Mouse (Mus musculus) c-Kit-positive CD71-negative TER-119-negative erythroid progenitor cells, embryonic 14.5 days (primary cell): Measurements from ENCODE around the gene Espn.

Experiments
- DNase-seq: peaks from one replicate; pipeline ENCODE4 v3.0.0-alpha.2; 2013; ENCODE audit warnings: low read depth

Espn gene

DNA sequence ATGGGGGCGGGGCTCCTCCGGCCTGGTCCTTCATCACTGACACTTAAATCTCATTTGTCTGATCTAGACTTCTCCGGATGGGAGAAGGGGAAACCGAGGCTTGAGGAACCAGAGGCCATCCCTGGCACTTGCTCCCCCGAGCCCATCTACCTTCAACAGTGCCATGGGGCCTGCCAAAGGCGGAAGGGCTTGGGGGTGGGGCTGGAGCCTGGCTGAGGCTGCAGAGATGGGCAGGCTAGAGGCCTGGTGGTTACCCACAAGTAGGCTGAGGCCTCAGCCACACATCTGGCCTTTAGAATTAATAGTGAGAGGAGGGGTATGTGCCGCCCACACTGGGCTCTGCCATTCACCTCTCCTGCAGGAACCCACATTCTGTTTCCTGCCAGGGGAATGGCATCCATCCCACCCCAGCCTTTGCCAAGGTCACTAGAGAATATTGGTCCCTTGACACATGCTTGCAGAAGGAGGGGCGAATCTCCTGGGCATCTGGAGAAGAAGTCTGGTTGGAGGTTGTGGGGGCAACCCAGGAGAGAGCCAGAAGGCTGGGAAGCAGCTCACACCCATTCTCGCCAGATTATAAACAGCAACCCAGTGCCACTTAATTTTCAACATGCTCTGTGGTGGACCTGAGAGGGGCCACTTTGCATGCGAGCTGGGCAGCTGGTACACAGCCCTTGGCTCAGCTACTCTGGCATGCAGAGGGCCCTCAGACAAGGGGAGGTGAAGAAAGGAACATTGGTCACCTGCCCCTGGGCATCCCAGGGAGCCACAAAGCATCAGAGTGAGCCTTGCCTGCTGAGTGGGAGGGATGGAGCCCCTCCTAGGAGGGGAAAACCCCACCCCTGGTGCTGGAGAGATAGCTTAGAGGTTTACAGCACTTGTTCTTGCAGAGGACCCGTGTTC is 81.4 kb downstream of the Espn start:
- DNase-seq: no peak
